Mouse (Mus musculus): ENCODE measurements around the gene Tmem126b. TPM values are rescaled to one million over a fixed set of nuclear protein-coding genes. Genes with fewer than 3 reads are reported as not detected.

Gene Tmem126b
- 10 to 100 TPM; 24.8 to 26.4 TPM for total RNA-seq (2021)
- long read RNA-seq, experiment 1, transcript Tmem126b-201 (5 exons, 2,259 nt): major isoform, 47 of 52 reads
- long read RNA-seq, experiment 1, partial matches to known transcripts: 1 of 52 reads
- long read RNA-seq, experiment 1, other reads (novel, unspliced or antisense): 4 of 52 reads
- long read RNA-seq, experiment 2, transcript Tmem126b-201 (5 exons, 2,259 nt): major isoform, 28 of 32 reads
- long read RNA-seq, experiment 2, partial matches to known transcripts: 0 of 32 reads
- long read RNA-seq, experiment 2, other reads (novel, unspliced or antisense): 4 of 32 reads

- intact Hi-C loops (cut with DNase I): loop anchor here (1.0 kb wide), 2 partner anchors 19 to 32 kb away; partner anchors contain the start of gene Tmem126a
Observed at GRCm38 (mm10) chr7:90475793-90476312, at the start of gene Tmem126b. Gene Tmem126b (minus strand): TSS chr7:90476001.

DNA sequence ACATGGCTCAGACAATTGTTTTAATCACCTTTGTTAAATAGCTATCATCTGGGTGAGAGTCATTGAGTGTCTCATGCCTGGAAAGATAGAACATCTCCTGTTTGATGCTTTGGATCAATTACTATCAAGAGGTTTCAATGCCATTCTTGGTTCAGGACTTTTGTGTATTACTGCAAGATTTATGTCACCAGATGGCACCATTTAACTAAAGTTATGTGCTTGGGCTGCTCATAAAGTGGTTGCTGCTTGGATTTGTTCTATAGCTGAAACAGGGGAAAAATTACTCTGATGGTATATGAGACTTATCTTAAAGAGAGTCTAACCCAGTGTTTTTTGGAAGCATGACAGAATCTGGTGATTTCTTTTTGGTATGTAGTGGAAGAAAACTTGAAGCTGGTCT lies 36.5 kb upstream of the Tmem126b start:
- intact Hi-C loops (cut with DNase I): loop anchor here (1.0 to 10.0 kb wide), 3 partner anchors 333 to 920 kb away; no protein-coding TSS in a partner anchor
- peak; percentile 61 for TF ChIP-seq CTCF (IDR thresholded peaks at IDR 0.05)
- H3K4me3 ChIP-seq: no peak overlapping the region
- H3K27ac ChIP-seq: no peak overlapping the region
- no peak for DNase-seq (ENCODE audit: extremely low spot score in 1 of 2, low spot score in 2 of 2)

More at GRCm38 (mm10) chr7:90475793-90476312, at the start of gene Tmem126b:
- DNase-seq (ENCODE audit: extremely low spot score in 1 of 2, low spot score in 2 of 2): peak; percentile 99
- TF ChIP-seq CTCF (IDR thresholded peaks at IDR 0.05): no peak
- peak within 1 kb of the TSS; percentile 56 for H3K4me3 ChIP-seq
- peak within 1 kb of the TSS; percentile 99 for H3K27ac ChIP-seq

GRCm38 (mm10) chr7:90508124-90508523 lies 32.3 kb upstream of the Tmem126b start:
- no peak overlapping the region for H3K27ac ChIP-seq
- TF ChIP-seq CTCF (IDR thresholded peaks at IDR 0.05): peak; percentile 50
- intact Hi-C loops (cut with DNase I): loop anchor here (5.0 kb wide), 1 partner anchor 511 kb away; no protein-coding TSS in a partner anchor
- H3K4me3 ChIP-seq: no peak overlapping the region
- DNase-seq (ENCODE audit: extremely low spot score in 1 of 2, low spot score in 2 of 2): no peak

DNA sequence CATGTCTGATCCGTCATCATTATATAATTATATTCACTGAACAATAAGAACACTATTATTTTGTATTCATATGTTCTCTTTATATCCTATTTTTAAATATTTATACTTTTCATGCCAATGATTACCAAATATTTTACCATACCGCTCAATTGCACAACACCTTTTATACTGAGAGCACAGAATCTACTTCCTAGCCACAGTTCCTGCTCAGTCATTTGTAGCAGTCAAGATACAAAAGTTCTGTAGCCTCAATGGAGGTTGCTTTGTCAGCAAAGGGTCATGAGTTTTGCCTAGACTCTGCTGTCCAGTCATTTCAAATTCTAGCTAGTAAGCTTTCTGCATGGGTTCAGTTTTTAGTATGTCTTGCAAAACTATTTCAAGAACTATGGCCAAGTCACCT lies 6.8 kb upstream of the Tmem126b start:
- no peak overlapping the region for H3K27ac ChIP-seq
- H3K4me3 ChIP-seq: no peak overlapping the region
- TF ChIP-seq CTCF (IDR thresholded peaks at IDR 0.05): no peak
- DNase-seq (ENCODE audit: extremely low spot score in 1 of 2, low spot score in 2 of 2): no peak
- intact Hi-C loops (cut with DNase I): no loop called here

DNA sequence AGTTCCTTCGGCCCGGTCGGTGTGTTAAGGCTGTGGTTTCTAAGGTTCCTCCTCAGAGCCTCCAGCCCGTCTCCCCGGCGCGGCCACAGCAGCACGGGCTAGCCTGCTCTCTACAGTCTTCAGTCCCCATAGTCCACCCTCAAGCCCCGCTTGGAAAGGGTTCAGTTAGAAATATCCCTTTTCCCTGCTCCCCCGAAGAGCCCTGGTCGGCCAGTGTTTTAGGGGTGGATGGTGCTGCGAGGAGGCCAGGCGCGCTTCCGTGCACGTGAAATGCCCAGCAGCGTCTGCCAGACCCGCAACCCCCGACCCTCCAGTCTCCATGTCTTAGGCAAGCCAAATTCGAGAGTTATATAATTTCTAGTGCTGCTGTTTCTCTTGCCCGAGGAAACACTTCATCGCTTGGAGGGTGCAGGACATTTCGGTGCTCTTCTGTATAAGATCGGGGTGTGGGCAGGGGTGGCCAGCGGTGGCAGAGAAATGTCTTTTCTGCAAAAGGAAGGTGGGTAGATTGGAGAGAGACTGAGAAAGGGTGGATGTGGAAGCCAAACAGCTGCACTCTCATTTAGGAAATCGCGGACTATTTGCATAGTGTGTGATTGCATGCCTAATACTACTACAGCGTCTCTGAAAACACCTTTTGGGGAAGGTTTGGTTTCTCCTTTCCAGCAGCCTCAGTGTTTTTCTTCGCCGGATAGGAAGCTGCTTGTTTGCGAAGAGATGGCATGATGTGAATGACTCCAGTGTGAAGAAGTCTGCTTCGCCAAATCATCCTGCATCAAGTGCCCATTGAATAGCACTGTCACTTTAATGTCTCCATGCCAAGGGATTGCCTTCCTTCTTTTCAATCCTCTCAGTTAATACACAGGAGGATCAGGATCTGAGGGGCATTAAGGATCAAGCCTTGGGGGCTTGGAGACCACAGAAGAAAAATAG lies 778 bp upstream of the Tmem126b start, which contains the start of gene Dlg2:
Dlg2 (plus strand) TSS at position 360 of the 933 bp plus-strand sequence.
- intact Hi-C loops (cut with DNase I): loop anchor here (1.0 kb wide), 1 partner anchor 32 kb away; no protein-coding TSS in a partner anchor
- no peak for TF ChIP-seq CTCF (IDR thresholded peaks at IDR 0.05)

DNA sequence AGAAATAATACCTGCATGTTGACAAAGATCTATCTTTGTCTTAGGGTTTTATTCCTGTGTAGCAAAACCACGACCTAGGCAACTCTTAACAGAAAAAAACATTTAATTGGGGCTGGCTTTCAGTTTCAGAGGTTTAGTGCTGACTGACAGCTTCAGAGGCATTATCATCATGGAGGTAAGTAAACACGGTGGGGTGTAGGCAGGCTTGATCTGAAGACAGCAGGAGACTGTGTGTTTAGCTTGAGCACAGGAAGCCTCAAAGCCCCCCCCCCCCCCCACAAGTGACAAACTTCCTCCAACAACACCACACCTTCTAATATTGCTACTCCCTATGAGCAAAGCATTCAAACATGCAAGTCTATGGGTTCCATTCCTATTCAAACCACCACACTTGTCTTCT lies 2.3 kb downstream of the Tmem126b start:
- no peak for DNase-seq (ENCODE audit: extremely low spot score in 1 of 2, low spot score in 2 of 2)
- intact Hi-C loops (cut with DNase I): loop anchor here (1.0 kb wide), 1 partner anchor 47 kb away; the partner anchor contains the start of gene Ccdc89
- no peak overlapping the region for H3K4me3 ChIP-seq
- TF ChIP-seq CTCF (IDR thresholded peaks at IDR 0.05): no peak
- no peak overlapping the region for H3K27ac ChIP-seq

More for the DNA sequence above, 778 bp upstream of the Tmem126b start, which contains the start of gene Dlg2:
- Histone ChIP-seq H3K27ac (peak within 1 kb of the TSS; percentile 99), H3K4me3 (peak within 1 kb of the TSS; percentile 56)
- DNase-seq (ENCODE audit: extremely low spot score in 1 of 2, low spot score in 2 of 2): peak in 1 of 2 experiments; percentile 41

GRCm38 (mm10) chr7:90461441-90461840 lies 14.4 kb downstream of the Tmem126b start:
- TF ChIP-seq CTCF (IDR thresholded peaks at IDR 0.05): no peak
- intact Hi-C loops (cut with DNase I): no loop called here

GRCm38 (mm10) chr7:90460930-90461329 lies 14.9 kb downstream of the Tmem126b start:
- no peak overlapping the region for H3K4me3 ChIP-seq
- peak; percentile 28 for TF ChIP-seq CTCF (IDR thresholded peaks at IDR 0.05)
- intact Hi-C loops (cut with DNase I): no loop called here
- no peak overlapping the region for H3K27ac ChIP-seq
- no peak for DNase-seq (ENCODE audit: extremely low spot score in 1 of 2, low spot score in 2 of 2)

More at GRCm38 (mm10) chr7:90461441-90461840, 14.4 kb downstream of the Tmem126b start:
- Histone ChIP-seq H3K27ac (no peak overlapping the region), H3K4me3 (no peak overlapping the region)
- DNase-seq (ENCODE audit: extremely low spot score in 1 of 2, low spot score in 2 of 2): no peak

DNA sequence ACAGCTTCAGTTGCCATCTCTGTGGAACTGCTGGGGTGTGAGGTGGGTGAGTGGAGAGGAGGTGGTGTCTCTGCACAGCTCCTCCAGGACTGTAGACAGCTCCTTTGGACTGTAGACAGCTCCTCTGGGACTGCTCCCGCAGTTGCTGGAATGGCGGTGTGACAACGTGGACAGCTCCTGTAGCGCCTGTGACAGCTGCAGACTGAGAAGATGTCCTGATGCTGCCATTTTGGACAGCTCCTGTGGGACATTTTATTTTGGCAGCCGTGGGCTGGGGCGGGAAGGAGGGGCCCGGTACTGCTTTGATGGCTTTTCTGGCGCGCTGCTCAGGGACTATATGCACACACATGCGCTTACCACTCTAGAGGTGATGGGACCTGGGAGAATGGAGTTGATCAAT lies 15.5 kb downstream of the Tmem126b start:
- H3K27ac ChIP-seq: no peak overlapping the region
- no peak for TF ChIP-seq CTCF (IDR thresholded peaks at IDR 0.05)
- no peak for DNase-seq (ENCODE audit: extremely low spot score in 1 of 2, low spot score in 2 of 2)
- no peak overlapping the region for H3K4me3 ChIP-seq
- intact Hi-C loops (cut with DNase I): no loop called here

- H3K4me3 ChIP-seq: peak overlapping the region; percentile 94
- no peak for DNase-seq (ENCODE audit: extremely low spot score in 1 of 2, low spot score in 2 of 2)
- intact Hi-C loops (cut with DNase I): loop anchor here (1.0 to 2.0 kb wide), 2 partner anchors 15 to 18 kb away; partner anchors contain the start of gene Crebzf
- H3K27ac ChIP-seq: peak overlapping the region; percentile 98
- no peak; the same call in 1 of the 2 replicates for TF ChIP-seq CTCF (IDR thresholded peaks at IDR 0.05)
Observed at GRCm38 (mm10) chr7:90457517-90457916, 18.3 kb downstream of the Tmem126b start.

DNA sequence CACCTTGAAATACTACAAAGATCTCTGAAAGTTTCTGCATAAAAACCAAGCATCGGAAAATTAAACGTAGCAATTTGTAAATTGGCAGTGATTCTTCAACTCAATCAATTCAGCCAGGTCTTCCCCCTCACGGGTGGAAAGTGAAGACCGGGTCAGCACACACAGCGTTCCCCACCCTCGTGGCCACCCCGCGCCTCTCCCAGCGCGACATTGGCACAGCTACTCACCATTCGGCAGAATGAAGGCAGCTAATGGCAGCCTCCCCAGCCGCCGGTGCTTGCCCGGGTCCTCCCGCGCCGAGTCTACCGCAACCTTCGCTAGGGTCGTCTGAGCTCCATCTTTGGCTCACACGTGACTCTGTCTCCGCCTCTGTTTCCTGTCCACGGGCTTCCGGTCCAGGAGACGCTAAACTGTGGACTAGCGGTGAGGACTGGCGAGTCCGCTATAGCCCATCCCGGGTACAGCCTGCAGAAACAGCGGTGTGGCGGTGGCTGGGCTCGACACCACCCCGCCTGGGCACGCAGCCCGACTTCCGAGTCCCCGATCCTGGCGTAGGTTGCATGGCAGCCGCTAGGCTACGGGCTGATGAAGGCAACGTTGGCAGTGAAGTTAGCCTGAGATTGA lies 18.8 kb downstream of the Tmem126b start, which contains the start of gene Tmem126a:
Tmem126a (minus strand) TSS at position 385 of the 624 bp plus-strand sequence.
- Histone ChIP-seq H3K27ac (peak within 1 kb of the TSS; percentile 98), H3K4me3 (peak within 1 kb of the TSS; percentile 94)
- TF ChIP-seq CTCF (IDR thresholded peaks at IDR 0.05): peak; percentile 36
- DNase-seq (ENCODE audit: extremely low spot score in 1 of 2, low spot score in 2 of 2): peak; percentile 78 to 84
- intact Hi-C loops (cut with DNase I): loop anchor here (1.0 to 2.0 kb wide), 2 partner anchors 14 to 18 kb away; partner anchors contain the start of gene Crebzf
